Mouse (Mus musculus) limb, embryonic 10.5 days (tissue): ENCODE data around the gene Gm28845. TPM values are rescaled to one million over a fixed set of nuclear protein-coding genes. Genes with fewer than 3 reads are reported as not detected.

ENCODE experiments used
- DNase-seq: peaks from one replicate; pipeline ENCODE4 v3.0.0-alpha.2; 2017; ENCODE audit warnings: low spot score
- H3K27ac ChIP-seq: fragments of 300-500 bp; sonication (generic); 2 replicates; pipeline ENCODE4 v1.5.1; 2016; ENCODE audit warnings: mild to moderate bottlenecking
- H3K27me3 ChIP-seq: fragments of 300-500 bp; sonication (generic); 2 replicates; pipeline ENCODE4 v1.6.1; 2016; ENCODE audit warnings: low read depth, mild to moderate bottlenecking; ENCODE audit not compliant: poor library complexity, severe bottlenecking
- H3K36me3 ChIP-seq: fragments of 300-500 bp; sonication (generic); 2 replicates; pipeline ENCODE4 v1.6.1; 2016; ENCODE audit warnings: mild to moderate bottlenecking, moderate library complexity
- H3K4me1 ChIP-seq: fragments of 300-500 bp; sonication (generic); 2 replicates; pipeline ENCODE4 v1.6.1; 2016
- H3K4me3 ChIP-seq: fragments of 300-500 bp; sonication (generic); 2 replicates; pipeline ENCODE4 v1.5.1; 2016; ENCODE audit warnings: mild to moderate bottlenecking, moderate library complexity
- H3K9me3 ChIP-seq: fragments of 300-500 bp; sonication (generic); replicated peaks from 2 replicates; pipeline ENCODE4 v1.6.1; 2016; ENCODE audit warnings: mild to moderate bottlenecking
- WGBS: fragments of 180-500 bp; shearing (Covaris S2); methylation state at CpG from one replicate; pipeline ENCODE4 v1.1.7; 2016; 5-methylcytosine and 5-hydroxymethylcytosine counted together
- polyA plus RNA-seq: library from polyadenylated mRNA; unstranded; fragments of >200 nt; fragmentation: Nextera tagmentation; extraction: Ambion mirVana; gene quantifications from 2 replicates; pipeline ENCODE4 v1.2.1, GENCODE M21; 2016

The Gm28845 gene
- polyA plus RNA-seq, result not detected in 2 replicates

DNA sequence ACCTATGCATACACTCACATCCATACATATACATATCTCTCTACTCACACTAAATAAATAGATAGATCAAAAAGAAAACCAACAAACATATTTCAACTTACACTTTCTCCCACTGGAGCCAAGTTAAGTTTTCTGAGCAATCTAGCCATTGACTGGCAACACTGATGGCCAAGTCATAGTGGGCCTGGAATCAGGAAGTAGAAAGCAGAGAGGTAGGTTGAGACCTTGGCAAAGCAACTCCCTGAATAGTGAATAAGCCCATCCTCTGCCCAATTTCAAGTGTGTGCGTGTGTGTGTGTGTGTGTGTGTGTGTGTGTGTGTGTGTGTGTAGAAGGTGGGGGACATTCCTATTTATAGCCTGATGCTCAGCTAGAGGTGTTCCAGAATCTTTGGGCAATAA lies at the start of gene Gm28845:
Gm28845 (minus strand) TSS at position 121 of the 400 bp plus-strand sequence.
- Histone ChIP-seq H3K9me3 (no peaks in the 10 kb centered on the region), H3K36me3 (no peaks in the 10 kb centered on the region), H3K4me3 (no peak within 1 kb of the TSS), H3K4me1 (0 out of 2 replicates have a peak, but pooled peaks cover 2% of the 10 kb centered on the region), H3K27ac (no peak within 1 kb of the TSS), H3K27me3 (no peaks in the 10 kb centered on the region)
- WGBS, result 74% methylated on average over 1 of the region's 1 CpGs
- DNase-seq, result no peak

DNA sequence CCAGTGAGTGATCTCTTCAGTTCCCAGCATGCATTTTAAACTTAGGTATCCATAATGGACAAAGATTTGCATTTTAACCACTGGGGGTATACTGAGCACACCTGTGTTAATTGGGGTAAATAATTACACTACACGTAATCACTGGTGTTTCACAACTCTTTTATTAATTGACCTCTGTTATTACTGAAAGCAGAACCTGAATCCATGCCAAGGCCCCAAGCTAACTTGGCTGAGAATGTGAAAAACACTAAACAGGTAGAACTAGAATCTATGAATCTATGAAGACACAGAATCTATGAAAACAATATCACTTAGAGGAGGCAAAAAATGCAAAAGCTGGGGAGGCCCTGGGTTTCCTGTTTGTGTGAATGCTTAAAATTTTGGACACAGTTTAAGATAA lies 48.1 kb upstream of the Gm28845 start:
- peaks cover 98% of the 10 kb centered on the region for H3K36me3 ChIP-seq
- no peak overlapping the region for H3K27ac ChIP-seq
- H3K9me3 ChIP-seq, result no peaks in the 10 kb centered on the region
- H3K27me3 ChIP-seq, result no peaks in the 10 kb centered on the region
- no peak for DNase-seq
- H3K4me3 ChIP-seq, result no peak overlapping the region
- no peaks in the 10 kb centered on the region for H3K4me1 ChIP-seq
- 95% methylated on average over 1 of the region's 1 CpGs for WGBS

DNA sequence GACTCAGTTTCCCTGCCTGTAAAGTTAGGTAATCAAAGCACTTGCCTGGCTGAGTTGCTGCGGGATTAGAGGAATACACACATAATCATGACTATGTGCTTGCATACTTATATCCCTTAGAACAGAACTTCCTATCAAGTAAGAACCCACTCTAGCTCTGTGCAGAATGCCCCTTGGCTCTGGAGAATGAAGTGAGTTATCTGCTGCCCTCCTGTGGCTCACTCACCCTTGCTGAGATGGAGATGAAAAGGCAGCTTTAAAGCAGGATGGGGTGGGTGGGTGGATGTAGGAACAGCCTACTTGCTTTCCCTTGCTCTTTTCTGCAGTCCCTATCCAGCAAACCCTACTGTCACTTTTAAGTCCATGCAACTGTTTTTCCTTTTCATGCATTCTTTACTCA lies 42.9 kb upstream of the Gm28845 start:
- Histone ChIP-seq H3K27me3 (no peaks in the 10 kb centered on the region), H3K36me3 (peaks cover 95% of the 10 kb centered on the region), H3K9me3 (no peaks in the 10 kb centered on the region), H3K27ac (no peak overlapping the region), H3K4me1 (no peaks in the 10 kb centered on the region), H3K4me3 (no peak overlapping the region)
- no peak for DNase-seq
- 92% methylated on average over 1 of the region's 1 CpGs for WGBS

DNA sequence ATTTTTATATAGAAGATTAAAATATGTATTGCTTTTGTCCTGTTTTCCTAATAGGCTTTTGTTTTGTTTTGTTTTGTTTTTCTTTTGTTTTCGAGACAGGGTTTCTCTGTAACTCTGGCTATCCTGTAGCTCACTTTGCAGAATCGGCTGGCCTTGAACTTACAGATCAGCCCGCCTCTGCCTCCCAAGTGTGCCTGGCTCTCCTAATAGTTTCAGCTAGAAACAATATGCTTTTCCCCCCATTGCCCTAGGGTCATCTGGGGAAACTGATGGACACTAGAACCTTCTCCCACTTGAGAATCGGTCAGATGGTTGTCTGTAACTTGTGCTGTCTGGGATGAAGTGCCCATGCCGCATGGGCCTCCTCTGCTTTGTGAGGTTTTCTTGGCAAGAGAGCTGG lies 36.8 kb upstream of the Gm28845 start:
- Histone ChIP-seq H3K9me3 (no peaks in the 10 kb centered on the region), H3K36me3 (peaks cover 38% of the 10 kb centered on the region), H3K4me3 (no peak overlapping the region), H3K27me3 (no peaks in the 10 kb centered on the region), H3K4me1 (no peaks in the 10 kb centered on the region), H3K27ac (no peak overlapping the region)
- no peak for DNase-seq
- WGBS, result 94% methylated on average over 5 of the region's 5 CpGs

DNA sequence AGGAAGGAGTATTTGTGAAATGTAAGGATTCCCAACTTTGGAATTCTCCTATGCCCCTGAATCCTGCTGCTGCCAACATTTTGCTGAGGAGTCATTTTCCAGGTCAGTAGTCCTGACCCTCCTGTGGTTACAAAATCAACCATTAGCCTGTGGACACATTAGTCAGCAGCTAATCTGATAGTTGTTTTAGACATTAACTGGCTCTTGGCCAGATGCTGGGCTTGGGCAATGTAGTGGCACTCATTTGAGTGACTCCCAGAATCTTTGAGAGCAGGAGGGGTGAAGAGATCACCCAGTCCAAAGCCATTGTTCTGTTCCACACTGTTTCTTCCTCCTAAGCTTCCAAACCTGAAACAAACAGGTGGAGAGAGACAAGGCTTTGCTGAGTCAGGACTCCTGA lies 35.5 kb upstream of the Gm28845 start:
- H3K27me3 ChIP-seq, result no peaks in the 10 kb centered on the region
- H3K4me3 ChIP-seq, result no peak overlapping the region
- H3K36me3 ChIP-seq, result peaks cover 25% of the 10 kb centered on the region
- no peak for DNase-seq
- no peak overlapping the region for H3K27ac ChIP-seq
- H3K4me1 ChIP-seq, result no peaks in the 10 kb centered on the region
- H3K9me3 ChIP-seq, result no peaks in the 10 kb centered on the region

DNA sequence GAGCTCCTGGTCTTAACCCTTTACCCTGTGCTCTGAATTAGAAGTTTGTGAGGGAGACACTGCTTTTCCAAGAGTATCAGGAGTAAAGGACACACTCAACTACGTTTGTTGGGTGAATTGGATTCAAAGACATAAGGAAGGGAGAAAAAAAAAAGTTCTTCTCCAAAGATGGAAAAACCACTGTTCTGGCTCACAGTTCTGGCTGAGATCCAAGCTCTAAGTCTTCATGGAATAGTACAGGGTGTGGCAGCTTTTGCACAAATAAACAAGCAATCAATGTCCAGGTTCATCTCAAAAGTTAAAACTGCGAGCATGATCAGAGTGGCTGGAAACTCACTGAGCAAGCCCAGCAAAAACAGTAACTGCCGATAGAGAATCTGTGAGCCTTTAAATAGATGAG lies 28.6 kb upstream of the Gm28845 start:
- H3K27ac ChIP-seq, result no peak overlapping the region
- H3K27me3 ChIP-seq, result no peaks in the 10 kb centered on the region
- no peak overlapping the region for H3K4me3 ChIP-seq
- DNase-seq, result no peak
- H3K9me3 ChIP-seq, result no peaks in the 10 kb centered on the region
- 79% methylated on average over 3 of the region's 3 CpGs for WGBS
- H3K4me1 ChIP-seq, result no peaks in the 10 kb centered on the region
- no peaks in the 10 kb centered on the region for H3K36me3 ChIP-seq

DNA sequence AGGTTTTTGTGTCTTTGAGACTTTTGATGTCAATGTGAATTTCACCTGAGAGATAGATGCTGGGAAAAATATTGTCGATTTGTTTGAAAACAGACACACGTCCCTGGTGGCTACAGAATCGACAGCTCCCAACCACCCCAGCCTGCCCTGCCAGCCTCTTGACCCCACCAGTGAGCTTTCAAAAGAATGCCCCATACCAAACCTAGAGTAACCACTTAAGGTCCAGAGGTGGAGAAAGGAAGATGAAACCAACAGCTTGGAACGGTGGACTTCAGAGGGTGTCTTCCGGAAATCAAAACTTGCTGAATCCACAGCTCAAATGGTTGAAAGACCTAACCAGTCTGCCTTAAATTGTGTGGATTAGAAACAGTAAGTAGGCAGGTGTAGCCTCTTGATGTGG lies 28.0 kb upstream of the Gm28845 start:
- Histone ChIP-seq H3K27me3 (no peaks in the 10 kb centered on the region), H3K36me3 (no peaks in the 10 kb centered on the region), H3K27ac (no peak overlapping the region), H3K4me1 (no peaks in the 10 kb centered on the region), H3K4me3 (no peak overlapping the region), H3K9me3 (no peaks in the 10 kb centered on the region)
- WGBS, result 91% methylated on average over 5 of the region's 5 CpGs
- no peak for DNase-seq

DNA sequence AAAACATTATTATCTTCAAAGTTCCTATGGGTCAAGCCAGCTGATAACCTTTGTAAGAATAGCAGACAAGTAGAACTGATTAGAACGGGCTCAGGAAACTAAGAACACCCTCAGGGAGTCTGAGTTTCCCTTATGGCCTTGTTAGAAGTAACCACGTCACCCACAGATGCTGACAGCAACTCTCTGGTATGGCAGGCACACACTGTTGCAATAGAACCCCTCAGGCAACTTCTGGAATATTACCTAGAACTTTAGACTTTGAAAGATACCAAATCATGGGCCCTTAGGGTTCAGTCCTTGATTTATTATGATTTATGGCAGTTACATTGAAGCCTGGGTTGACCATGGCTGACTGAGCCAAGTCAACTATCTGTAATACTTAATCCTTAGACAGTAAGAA lies 27.2 kb upstream of the Gm28845 start:
- H3K36me3 ChIP-seq, result no peaks in the 10 kb centered on the region
- H3K4me3 ChIP-seq, result no peak overlapping the region
- no peaks in the 10 kb centered on the region for H3K9me3 ChIP-seq
- H3K27ac ChIP-seq, result no peak overlapping the region
- H3K27me3 ChIP-seq, result no peaks in the 10 kb centered on the region
- DNase-seq, result no peak
- no peaks in the 10 kb centered on the region for H3K4me1 ChIP-seq
- 66% methylated on average over 2 of the region's 2 CpGs for WGBS

DNA sequence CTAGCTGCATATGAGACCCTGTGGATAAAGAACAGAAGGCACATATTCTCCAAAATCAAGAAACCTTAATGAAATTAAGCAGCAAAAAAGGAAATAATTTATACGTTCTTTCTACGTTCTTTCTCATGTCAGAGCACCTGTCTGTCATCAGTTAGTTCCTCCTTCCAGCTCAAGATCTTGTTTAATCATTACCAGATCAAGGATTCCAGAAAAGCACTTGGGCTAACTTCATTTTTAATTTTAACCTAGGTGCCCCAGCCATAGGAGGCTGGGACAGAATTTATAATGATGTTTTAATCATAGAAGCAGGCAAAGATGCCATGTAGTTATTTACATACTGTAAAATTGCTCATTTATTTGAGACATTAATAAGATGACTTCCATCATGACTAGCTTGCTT lies 25.4 kb upstream of the Gm28845 start:
- WGBS, result 87% methylated on average over 2 of the region's 2 CpGs
- H3K27me3 ChIP-seq, result no peaks in the 10 kb centered on the region
- DNase-seq, result no peak
- no peaks in the 10 kb centered on the region for H3K9me3 ChIP-seq
- no peaks in the 10 kb centered on the region for H3K36me3 ChIP-seq
- no peak overlapping the region for H3K27ac ChIP-seq
- H3K4me3 ChIP-seq, result no peak overlapping the region
- no peaks in the 10 kb centered on the region for H3K4me1 ChIP-seq

DNA sequence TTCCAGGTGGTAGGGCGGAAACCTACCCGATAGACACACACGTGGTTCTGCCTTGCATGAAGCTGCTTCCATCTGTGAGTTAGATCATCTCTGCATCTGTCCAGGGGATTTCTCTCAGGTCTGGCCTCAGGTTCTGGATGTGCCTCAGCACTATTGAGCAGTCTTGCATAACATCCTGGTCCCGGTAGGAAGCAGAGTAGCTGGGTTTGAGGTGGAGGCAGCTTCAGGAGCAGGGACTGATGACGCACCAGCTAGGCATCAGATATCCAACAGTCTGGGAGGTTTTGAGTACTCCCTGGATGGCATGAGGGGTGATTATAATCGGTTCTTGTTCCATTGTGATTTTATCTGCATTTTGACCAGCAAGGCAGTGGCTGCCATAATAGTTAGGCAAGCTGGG lies 18.2 kb upstream of the Gm28845 start:
- H3K27me3 ChIP-seq, result no peaks in the 10 kb centered on the region
- no peak overlapping the region for H3K27ac ChIP-seq
- DNase-seq, result no peak
- 91% methylated on average over 6 of the region's 6 CpGs for whole genome bisulfite sequencing
- H3K4me3 ChIP-seq, result no peak overlapping the region
- no peaks in the 10 kb centered on the region for H3K9me3 ChIP-seq
- no peaks in the 10 kb centered on the region for H3K4me1 ChIP-seq
- H3K36me3 ChIP-seq, result no peaks in the 10 kb centered on the region

DNA sequence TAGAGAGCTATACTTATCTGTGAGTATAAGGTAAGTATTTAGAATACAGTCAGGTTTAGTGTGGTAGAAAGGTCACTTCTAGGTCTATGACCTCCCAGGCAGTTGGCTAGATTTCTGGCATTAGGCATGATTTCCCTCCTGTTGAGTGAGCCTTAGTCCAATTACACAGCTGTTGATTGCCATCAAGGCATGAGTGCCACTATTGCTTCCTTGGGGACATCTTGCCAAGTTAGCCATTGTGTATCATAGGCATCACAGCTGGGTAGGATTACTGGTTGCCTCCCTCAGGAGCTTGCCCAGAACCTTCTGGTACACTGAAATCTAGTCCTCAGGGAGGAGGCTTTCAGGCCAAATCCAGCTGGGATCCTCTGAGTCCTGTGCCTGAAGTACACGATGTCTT lies 13.5 kb upstream of the Gm28845 start:
- Histone ChIP-seq H3K27ac (no peak overlapping the region), H3K9me3 (no peaks in the 10 kb centered on the region), H3K36me3 (no peaks in the 10 kb centered on the region), H3K27me3 (no peaks in the 10 kb centered on the region), H3K4me1 (no peaks in the 10 kb centered on the region), H3K4me3 (no peak overlapping the region)
- 94% methylated on average over 1 of the region's 1 CpGs for WGBS
- no peak for DNase-seq

DNA sequence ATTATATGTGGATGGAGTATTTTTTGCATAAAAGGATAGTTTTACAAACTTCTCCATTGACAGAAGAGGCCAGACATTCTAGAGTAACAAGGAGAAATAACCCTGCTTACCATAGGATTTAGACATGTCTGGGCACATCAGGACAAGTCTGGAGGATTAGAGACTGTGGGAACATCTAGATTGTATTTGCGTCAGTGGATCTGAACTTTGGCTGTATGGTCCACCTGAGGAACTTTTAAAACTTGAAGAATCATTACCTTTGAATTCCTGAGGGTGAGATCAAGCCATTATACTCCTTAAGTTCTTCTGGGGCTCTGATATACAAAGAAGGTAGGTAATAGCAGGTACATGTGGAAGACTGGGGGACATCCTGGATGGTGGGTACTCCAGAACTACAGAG lies 12.3 kb upstream of the Gm28845 start:
- Histone ChIP-seq H3K4me3 (no peak overlapping the region), H3K9me3 (no peaks in the 10 kb centered on the region), H3K36me3 (no peaks in the 10 kb centered on the region), H3K4me1 (no peaks in the 10 kb centered on the region), H3K27me3 (no peaks in the 10 kb centered on the region), H3K27ac (no peak overlapping the region)
- whole genome bisulfite sequencing, result 97% methylated on average over 1 of the region's 1 CpGs
- DNase-seq, result no peak

DNA sequence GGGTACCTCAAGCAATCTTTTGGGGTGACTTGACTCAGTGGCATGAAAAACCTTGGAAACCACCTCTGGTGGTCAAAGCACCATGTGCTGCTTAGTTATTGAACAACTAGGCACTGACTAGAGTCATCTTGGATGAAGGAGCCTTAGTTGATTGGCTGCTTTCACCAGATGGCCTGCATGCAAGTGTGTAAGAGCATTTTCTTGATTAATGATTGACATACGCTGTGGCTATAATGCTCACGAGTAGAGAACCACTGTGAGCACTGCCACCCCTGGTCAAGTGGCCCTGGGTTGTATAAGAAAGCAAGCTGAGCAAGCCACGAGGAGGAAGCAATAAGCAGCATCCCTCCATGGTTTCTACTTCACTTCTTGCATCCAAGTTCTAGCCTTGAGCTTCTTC lies 10.9 kb upstream of the Gm28845 start:
- no peaks in the 10 kb centered on the region for H3K9me3 ChIP-seq
- no peak for DNase-seq
- WGBS, result 83% methylated on average over 3 of the region's 3 CpGs
- no peaks in the 10 kb centered on the region for H3K36me3 ChIP-seq
- no peaks in the 10 kb centered on the region for H3K27me3 ChIP-seq
- no peak overlapping the region for H3K27ac ChIP-seq
- no peak overlapping the region for H3K4me3 ChIP-seq
- H3K4me1 ChIP-seq, result no peaks in the 10 kb centered on the region

DNA sequence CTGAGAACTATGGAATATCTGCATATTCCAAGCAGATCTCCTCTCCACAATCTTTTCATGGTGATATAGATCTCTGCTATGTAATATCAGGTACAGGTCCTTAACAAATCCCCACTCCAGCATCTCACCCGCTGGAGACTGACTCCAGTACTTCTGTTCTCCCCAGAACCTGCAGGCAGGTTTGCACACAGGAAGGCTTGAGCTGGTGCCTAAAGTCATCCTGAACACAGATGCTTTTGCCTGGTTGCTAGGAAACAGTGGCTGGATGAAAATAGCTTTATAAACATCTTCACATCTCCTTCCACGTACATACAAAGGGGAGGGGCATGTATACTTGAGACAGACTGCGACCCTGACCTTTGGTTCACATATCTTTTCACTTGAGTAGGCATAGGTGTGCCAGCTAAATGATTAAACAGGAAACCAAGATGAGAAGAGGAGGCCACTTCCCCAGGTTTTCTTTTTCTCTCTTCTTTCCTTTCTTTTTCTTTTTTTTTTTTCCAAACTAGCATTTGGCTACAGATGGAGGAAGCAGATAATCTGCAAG lies 10.3 kb upstream of the Gm28845 start:
- WGBS, result 88% methylated on average over 3 of the region's 3 CpGs
- Histone ChIP-seq H3K27ac (no peak overlapping the region), H3K27me3 (no peaks in the 10 kb centered on the region), H3K4me1 (no peaks in the 10 kb centered on the region), H3K36me3 (no peaks in the 10 kb centered on the region), H3K4me3 (no peak overlapping the region), H3K9me3 (no peaks in the 10 kb centered on the region)
- DNase-seq, result no peak
